In the genomic region with DNA sequence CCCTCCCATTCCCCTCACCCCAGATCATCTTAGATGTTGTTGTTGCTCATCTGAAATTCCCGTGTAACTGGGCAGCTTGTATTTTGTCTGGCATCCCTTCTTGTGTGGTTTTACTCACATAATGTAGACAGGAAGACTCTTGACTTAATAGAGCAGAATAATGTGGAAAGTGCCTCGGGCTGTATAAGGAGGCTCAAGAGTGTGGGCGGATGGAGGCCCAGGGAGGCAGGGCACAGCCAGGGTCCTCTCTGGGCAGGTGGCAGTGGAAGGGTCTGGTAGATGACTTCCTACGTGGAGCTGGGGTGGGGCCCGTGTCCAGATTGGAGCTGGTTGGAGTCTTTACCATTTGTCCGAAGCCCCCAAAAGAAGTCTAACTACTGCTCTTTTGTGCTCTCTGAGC, we compare ENCODE assay signal across 18 mouse cellular contexts. TPM values are rescaled to one million over a fixed set of nuclear protein-coding genes. Genes with fewer than 3 reads are reported as not detected.
"Had no signal": no experiment of that assay in that cellular context is flagged by ENCODE, and none has a peak within 500 bp of the region (broad histone marks: within the 10 kb centered on the region; RNA-seq: fewer than 3 reads in every experiment).

No protein-coding gene starts in this region.

- DNase-seq: liver, postnatal 0 days; lung, adult 2 months; lung, postnatal 14 days; lung, postnatal 36 days; right cerebral cortex, postnatal 14 days; thymus, adult 2 months; thymus, postnatal 25 days; thymus, postnatal 4 days had no signal

- H3K9ac ChIP-seq: liver, postnatal 0 days; lung, embryonic 15.5 days; midbrain, embryonic 13.5 days; midbrain, embryonic 15.5 days; neural tube, embryonic 12.5 days; stomach, embryonic 15.5 days had no signal

- H3K4me3 ChIP-seq: lung, embryonic 15.5 days; megakaryocyte, embryonic 14.5 days; midbrain, embryonic 13.5 days; midbrain, embryonic 15.5 days; neural tube, embryonic 12.5 days; stomach, embryonic 15.5 days had no signal

- H3K4me2 ChIP-seq: lung, embryonic 15.5 days; midbrain, embryonic 11.5 days; midbrain, embryonic 13.5 days; midbrain, embryonic 15.5 days; neural tube, embryonic 12.5 days; stomach, embryonic 15.5 days had no signal

- H3K36me3 ChIP-seq: lung, embryonic 15.5 days; midbrain, embryonic 13.5 days; midbrain, embryonic 15.5 days; neural tube, embryonic 12.5 days; stomach, embryonic 15.5 days had no signal

- ATAC-seq: liver, postnatal 0 days; lung, postnatal 0 days; midbrain, embryonic 13.5 days; midbrain, embryonic 15.5 days had no signal

- H3K27ac ChIP-seq: lung, embryonic 15.5 days; macrophage; midbrain, embryonic 13.5 days; midbrain, embryonic 15.5 days; neural tube, embryonic 12.5 days; stomach, embryonic 15.5 days; stomach, postnatal 0 days had no signal

- H3K27me3 ChIP-seq: lung, embryonic 15.5 days; midbrain, embryonic 13.5 days; midbrain, embryonic 15.5 days; neural tube, embryonic 12.5 days; stomach, embryonic 15.5 days had no signal

- H3K4me1 ChIP-seq: lung, embryonic 15.5 days; midbrain, embryonic 13.5 days; midbrain, embryonic 15.5 days; neural tube, embryonic 12.5 days; stomach, embryonic 15.5 days had no signal

- H3K9me3 ChIP-seq: lung, embryonic 15.5 days; midbrain, embryonic 13.5 days; midbrain, embryonic 15.5 days; neural tube, embryonic 12.5 days; stomach, embryonic 15.5 days had no signal

RNA-seq across cellular contexts. Expression of gene Cilp, which starts 41.1 kb away (rescaled TPM):
- polyA plus RNA-seq: macrophage had no signal
